In genomic region chr17:10399706-10400105, GRCm38 (mm10) we compare ENCODE assay signal across 11 mouse cellular contexts.
A peak's percentile ranks its signal among the peaks of the same experiment; 100 is the strongest.
DNase-seq lines count a peak whose midpoint lies in the region; ATAC-seq and TF ChIP-seq lines count a peak whose summit lies in the region.
"Had no signal": no experiment of that assay in that cellular context is flagged by ENCODE, and none has a peak within 500 bp of the region (broad histone marks: within the 10 kb centered on the region; RNA-seq: fewer than 3 reads in every experiment).

No protein-coding gene starts in this region.

- no peaks in the 10 kb centered on the region for H3K9me3 ChIP-seq in forebrain, embryonic 12.5 days
- no peaks in the 10 kb centered on the region for H3K9me3 ChIP-seq in forebrain, embryonic 11.5 days (ENCODE audit: control insufficient read depth, low read length)
- no peaks in the 10 kb centered on the region for H3K9me3 ChIP-seq in limb, embryonic 12.5 days

- peaks cover 47% of the 10 kb centered on the region for H3K4me1 ChIP-seq in forebrain, embryonic 12.5 days
- peaks cover 7% of the 10 kb centered on the region; the same call in 1 of the 2 replicates for H3K4me1 ChIP-seq in forebrain, embryonic 11.5 days (replicated peaks; ENCODE audit: control insufficient read depth, insufficient read depth, low read length)
- H3K4me1 ChIP-seq in cortical plate, adult 2 months (ENCODE audit: control insufficient read depth, insufficient read depth, low read length) = peaks cover 2% of the 10 kb centered on the region; the same call in 1 of the 2 replicates
- peaks cover 44% of the 10 kb centered on the region for H3K4me1 ChIP-seq in limb, embryonic 12.5 days (replicated peaks)

- ATAC-seq in forebrain, embryonic 12.5 days (ENCODE audit: low FRiP score) = 0 out of 2 replicates have a peak, but pooled peaks have one; percentile 21
- no peak for ATAC-seq in forebrain, embryonic 11.5 days (replicated peaks; ENCODE audit: low FRiP score)
- ATAC-seq in limb, embryonic 12.5 days (ENCODE audit: insufficient number of reproducible peaks, insufficient read depth, low FRiP score, low TSS enrichment, low read depth) = no peak
- ATAC-seq in CD4-positive, CD25-positive, alpha-beta regulatory T cell, adult 4 months = no peak

- DNase-seq in forebrain, embryonic 11.5 days (ENCODE audit: low spot score) = no peak
- DNase-seq in layer of hippocampus, adult 2 months (ENCODE audit: low spot score in 2 of 2) = peak in 1 of 2 experiments; percentile 8
- DNase-seq in layer of hippocampus, postnatal 25 days (ENCODE audit: extremely low spot score in 1 of 2, low spot score in 1 of 2) = no peak
- DNase-seq in adrenal gland, postnatal 14 days = no peak
- DNase-seq: B cell, adult 2 months; kidney, postnatal 25 days; lung, postnatal 36 days had no signal

- H3K27me3 ChIP-seq in forebrain, embryonic 12.5 days = peaks cover 7% of the 10 kb centered on the region; the same call in 1 of the 2 replicates
- H3K27me3 ChIP-seq in forebrain, embryonic 11.5 days (ENCODE audit: control insufficient read depth, insufficient read depth, low read length) = no peaks in the 10 kb centered on the region
- no peaks in the 10 kb centered on the region for H3K27me3 ChIP-seq in limb, embryonic 12.5 days

- no peak overlapping the region for H3K4me2 ChIP-seq in forebrain, embryonic 12.5 days
- H3K4me2 ChIP-seq in forebrain, embryonic 11.5 days (ENCODE audit: low read depth, low read length, severe bottlenecking) = no peak overlapping the region
- H3K4me2 ChIP-seq in limb, embryonic 12.5 days = no peak overlapping the region

- no peak overlapping the region for H3K4me3 ChIP-seq in forebrain, embryonic 12.5 days (replicated peaks)
- H3K4me3 ChIP-seq in forebrain, embryonic 11.5 days (ENCODE audit: low read depth, low read length) = no peak overlapping the region
- no peak overlapping the region for H3K4me3 ChIP-seq in layer of hippocampus, adult 2 months
- H3K4me3 ChIP-seq in cortical plate, adult 2 months (ENCODE audit: insufficient read depth, low read length) = no peak overlapping the region
- no peak overlapping the region for H3K4me3 ChIP-seq in limb, embryonic 12.5 days (replicated peaks)

- H3K27ac ChIP-seq in forebrain, embryonic 12.5 days = no peak overlapping the region
- H3K27ac ChIP-seq in forebrain, embryonic 11.5 days (ENCODE audit: low read depth, low read length) = no peak overlapping the region
- peak overlapping the region; percentile 91 for H3K27ac ChIP-seq in layer of hippocampus, adult 2 months
- peak overlapping the region; percentile 74 for H3K27ac ChIP-seq in cortical plate, adult 2 months (ENCODE audit: insufficient read depth, low read length)
- peak overlapping the region; percentile 90 for H3K27ac ChIP-seq in limb, embryonic 12.5 days

- TF ChIP-seq POLR2A in cortical plate, adult 2 months (IDR thresholded peaks at IDR 0.05; ENCODE audit: extremely low read depth, insufficient read depth, low read length) = no peak

- WGBS in forebrain, embryonic 12.5 days = 75% methylated on average over 10 of the region's 10 CpGs
- WGBS in forebrain, embryonic 11.5 days = 73% methylated on average over 10 of the region's 10 CpGs
- 79% methylated on average over 10 of the region's 10 CpGs for WGBS in limb, embryonic 12.5 days

- no peak overlapping the region for H3K9ac ChIP-seq in forebrain, embryonic 12.5 days
- H3K9ac ChIP-seq in forebrain, embryonic 11.5 days (ENCODE audit: low read length) = no peak overlapping the region
- H3K9ac ChIP-seq in limb, embryonic 12.5 days (replicated peaks) = no peak overlapping the region

- TF ChIP-seq CTCF in layer of hippocampus, adult 2 months (conservative IDR thresholded peaks at IDR 0.05) = no peak
- no peak for TF ChIP-seq CTCF in cortical plate, adult 2 months (IDR thresholded peaks at IDR 0.05; ENCODE audit: extremely low read depth, insufficient read depth, low read length)

- no peaks in the 10 kb centered on the region for H3K36me3 ChIP-seq in forebrain, embryonic 12.5 days (replicated peaks)
- H3K36me3 ChIP-seq in forebrain, embryonic 11.5 days (ENCODE audit: control insufficient read depth, insufficient read depth, low read length) = no peaks in the 10 kb centered on the region
- no peaks in the 10 kb centered on the region for H3K36me3 ChIP-seq in limb, embryonic 12.5 days

Comparison
In these comparisons a context has a peak if more than half of its experiments do, and no peak if none do; other contexts are left out.
1. H3K27ac ChIP-seq: peak in layer of hippocampus, adult 2 months (single experiment), cortical plate, adult 2 months (single experiment) and limb, embryonic 12.5 days (single experiment); none in forebrain, embryonic 12.5 days (single experiment) and forebrain, embryonic 11.5 days (single experiment).